Mouse (Mus musculus) heart, adult 10 weeks (tissue): ENCODE data around the gene Klkb1. TPM values are rescaled to one million over a fixed set of nuclear protein-coding genes. Genes with fewer than 3 reads are reported as not detected.

ENCODE experiments used
- polyA plus RNA-seq: library from polyadenylated mRNA; stranded (reverse); fragments of 350-450 nt; fragmentation: Illumina TruSeq; extraction: RNeasy Lipid Tissue Mini Kit (QIAGEN cat#74804); gene quantifications from one replicate; pipeline ENCODE4 v1.2.3, GENCODE M21; 2014; ENCODE audit warnings: low read depth, low replicate concordance

The Klkb1 gene
- polyA plus RNA-seq, result not detected

GRCm38 (mm10) chr8:45294687-45295086 is at the start of gene Klkb1:
Gene Klkb1, minus strand, starts transcription at chr8:45294859.

DNA sequence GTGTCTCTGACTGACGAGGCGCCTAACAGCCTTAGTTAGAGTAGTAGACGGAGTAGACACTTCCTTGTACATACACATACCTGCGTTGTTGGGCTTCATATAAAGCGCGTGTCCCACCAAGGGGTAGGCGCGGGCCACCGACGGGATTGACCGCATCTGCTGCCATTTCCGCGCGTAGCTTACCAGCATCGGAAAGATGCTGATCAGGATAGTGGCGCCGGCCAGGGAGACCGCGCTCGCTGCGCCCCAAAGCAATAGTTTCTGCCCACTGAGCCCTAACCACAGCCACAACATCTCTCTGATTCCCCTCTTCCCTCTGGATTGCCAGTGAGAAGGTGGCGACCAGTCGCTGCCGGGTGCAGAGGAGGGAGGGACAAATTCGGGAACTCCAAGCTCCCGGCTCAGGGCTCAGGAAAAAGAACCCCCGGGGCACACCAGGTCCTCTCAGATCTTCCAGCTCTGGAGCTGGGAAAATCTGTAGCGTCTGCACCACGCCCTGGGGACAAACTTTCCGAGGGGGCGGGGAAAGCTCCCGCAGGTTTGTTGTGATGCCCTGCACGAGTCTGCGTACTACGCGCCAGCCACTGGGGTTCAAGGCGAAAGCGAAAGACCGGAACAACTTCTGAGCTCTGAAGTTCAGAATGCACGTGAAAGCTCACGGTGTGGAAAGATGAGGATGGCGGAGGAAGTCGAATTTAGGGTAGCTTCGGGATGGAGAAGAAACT is 38.2 kb upstream of the Klkb1 start, which contains the start of gene Cyp4v3:
Gene Cyp4v3, minus strand, starts transcription at position 532 of the 725 bp plus-strand sequence.

GRCm38 (mm10) chr8:45308366-45308765 is 13.7 kb upstream of the Klkb1 start, which contains the start of gene Gm45753:
Gene Gm45753, minus strand, starts transcription at chr8:45308466.

GRCm38 (mm10) chr8:45261920-45262319 is 32.7 kb downstream of the Klkb1 start, which contains the start of gene F11:
Gene F11, minus strand, starts transcription at chr8:45262031.

Other genes starting within 250 kb of the Klkb1 start
- gene Mtnr1a, start 225.7 kb downstream of the Klkb1 start, polyA plus RNA-seq, result not detected
- gene F11, start 32.8 kb downstream of the Klkb1 start, polyA plus RNA-seq, result not detected
- not detected for gene Gm45753, start 13.6 kb upstream of the Klkb1 start, polyA plus RNA-seq
- gene Cyp4v3, start 38.4 kb upstream of the Klkb1 start, polyA plus RNA-seq, result 3.0 TPM
- 3.4 TPM for gene Fam149a, start 87.4 kb upstream of the Klkb1 start, polyA plus RNA-seq
- gene Tlr3, start 116.2 kb upstream of the Klkb1 start, polyA plus RNA-seq, result 7.8 TPM
- 303 TPM for gene Sorbs2, start 212.9 kb upstream of the Klkb1 start, polyA plus RNA-seq